Mouse (Mus musculus) hindbrain, embryonic 13.5 days (tissue): ENCODE measurements around the gene Gm17617. TPM values are rescaled to one million over a fixed set of nuclear protein-coding genes. Genes with fewer than 3 reads are reported as not detected.
"Not testable (repeated sequence)": the region's sequence is repeated elsewhere in the genome, so short reads cannot be mapped to it uniquely, and the experiment has no call there.

Experiments used
- ATAC-seq: fragments of 200-750 bp; cut with Nextera tagmentation; 2 replicates; pipeline ENCODE4 v1.8.0; 2017; ENCODE audit warnings: moderate TSS enrichment; ENCODE audit not compliant: low FRiP score
- H3K27ac ChIP-seq: fragments of 300-500 bp; sonication (generic); 2 replicates; pipeline ENCODE4 v1.5.1; 2015; ENCODE audit warnings: inconsistent platforms, mild to moderate bottlenecking, moderate library complexity
- H3K27me3 ChIP-seq: fragments of 300-500 bp; sonication (generic); 2 replicates; pipeline ENCODE4 v1.6.1; 2015; ENCODE audit warnings: mild to moderate bottlenecking, inconsistent platforms
- H3K36me3 ChIP-seq: fragments of 300-500 bp; sonication (generic); 2 replicates; pipeline ENCODE4 v1.6.1; 2015; ENCODE audit warnings: mild to moderate bottlenecking, inconsistent platforms
- H3K4me1 ChIP-seq: fragments of 300-500 bp; sonication (generic); replicated peaks from 2 replicates; pipeline ENCODE4 v1.6.1; 2015; ENCODE audit warnings: inconsistent platforms
- H3K4me2 ChIP-seq: fragments of 300-500 bp; sonication (generic); 2 replicates; pipeline ENCODE4 v1.6.1; 2015; ENCODE audit warnings: inconsistent platforms, mild to moderate bottlenecking, moderate library complexity
- H3K4me3 ChIP-seq: fragments of 300-500 bp; sonication (generic); 2 replicates; pipeline ENCODE4 v1.5.1; 2015; ENCODE audit warnings: mild to moderate bottlenecking, inconsistent platforms
- H3K9ac ChIP-seq: fragments of 300-500 bp; sonication (generic); 2 replicates; pipeline ENCODE4 v1.6.1; 2015; ENCODE audit warnings: mild to moderate bottlenecking, inconsistent platforms
- H3K9me3 ChIP-seq: fragments of 300-500 bp; sonication (generic); 2 replicates; pipeline ENCODE4 v1.6.1; 2016; ENCODE audit warnings: inconsistent platforms
- WGBS: fragments of 180-500 bp; shearing (Covaris S2); methylation state at CpG from one replicate; pipeline ENCODE4 v1.1.7; 2015; 5-methylcytosine and 5-hydroxymethylcytosine counted together
- polyA plus RNA-seq: library from polyadenylated mRNA; unstranded; fragments of >200 nt; fragmentation: Nextera tagmentation; extraction: Ambion mirVana; gene quantifications from 2 replicates; pipeline ENCODE4 v1.2.1, GENCODE M21; 2015

Gm17617 gene
- polyA plus RNA-seq, 1 experiment from 2014 or later, result not detected

DNA sequence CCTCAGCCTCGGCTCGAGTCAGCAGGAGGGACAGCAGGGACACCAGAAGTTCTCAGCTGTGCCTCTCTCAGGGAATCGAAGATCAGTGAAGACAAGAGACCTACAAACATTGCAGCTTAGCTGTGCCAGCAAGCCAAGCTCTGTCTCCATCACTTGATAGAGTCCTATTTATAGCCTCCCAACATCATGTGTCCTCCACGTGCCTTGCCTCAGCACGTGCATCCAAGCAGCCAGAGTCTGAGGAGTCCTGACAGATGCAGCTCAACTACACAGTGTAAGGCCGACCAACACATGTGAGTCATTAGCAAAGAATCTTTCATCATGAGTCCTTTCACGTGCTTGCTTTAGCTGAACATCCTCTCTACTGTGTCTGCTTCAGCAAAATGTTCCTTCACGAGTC lies 25.7 kb downstream of the Gm17617 start:
- Histone ChIP-seq H3K9me3 (no peaks in the 10 kb centered on the region), H3K4me1 (peaks cover 13% of the 10 kb centered on the region), H3K4me3 (no peak overlapping the region), H3K36me3 (peaks cover 19% of the 10 kb centered on the region), H3K4me2 (no peak overlapping the region), H3K27me3 (no peaks in the 10 kb centered on the region), H3K9ac (no peak overlapping the region), H3K27ac (no peak overlapping the region)
- WGBS, result 91% methylated on average over 8 of the region's 8 CpGs
- no peak for ATAC-seq

DNA sequence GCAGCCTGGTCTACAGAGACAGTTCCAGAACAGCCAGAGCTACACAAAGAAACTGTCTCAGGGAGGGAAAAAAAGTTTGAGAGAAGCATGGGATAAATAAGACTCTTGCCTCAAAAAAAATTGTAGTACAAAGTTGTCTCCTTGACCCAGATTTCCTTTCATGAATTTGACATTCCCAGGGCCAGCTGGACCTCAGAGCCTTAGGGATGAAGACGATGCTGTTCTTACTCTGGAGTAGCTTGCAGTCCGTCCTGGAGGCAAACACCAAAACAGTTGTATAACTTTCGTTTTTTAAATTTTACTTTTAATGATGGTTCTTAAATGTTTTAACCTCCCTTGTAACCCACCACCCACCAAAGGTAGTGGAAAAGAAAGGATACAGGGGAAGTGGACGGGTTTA lies 26.2 kb downstream of the Gm17617 start:
- peaks cover 13% of the 10 kb centered on the region for H3K4me1 ChIP-seq
- ATAC-seq, result no peak
- H3K9ac ChIP-seq, result no peak overlapping the region
- H3K27me3 ChIP-seq, result no peaks in the 10 kb centered on the region
- H3K4me2 ChIP-seq, result no peak overlapping the region
- H3K27ac ChIP-seq, result no peak overlapping the region
- H3K4me3 ChIP-seq, result no peak overlapping the region
- no peaks in the 10 kb centered on the region for H3K9me3 ChIP-seq
- WGBS, result 93% methylated on average over 4 of the region's 4 CpGs
- H3K36me3 ChIP-seq, result peaks cover 16% of the 10 kb centered on the region

DNA sequence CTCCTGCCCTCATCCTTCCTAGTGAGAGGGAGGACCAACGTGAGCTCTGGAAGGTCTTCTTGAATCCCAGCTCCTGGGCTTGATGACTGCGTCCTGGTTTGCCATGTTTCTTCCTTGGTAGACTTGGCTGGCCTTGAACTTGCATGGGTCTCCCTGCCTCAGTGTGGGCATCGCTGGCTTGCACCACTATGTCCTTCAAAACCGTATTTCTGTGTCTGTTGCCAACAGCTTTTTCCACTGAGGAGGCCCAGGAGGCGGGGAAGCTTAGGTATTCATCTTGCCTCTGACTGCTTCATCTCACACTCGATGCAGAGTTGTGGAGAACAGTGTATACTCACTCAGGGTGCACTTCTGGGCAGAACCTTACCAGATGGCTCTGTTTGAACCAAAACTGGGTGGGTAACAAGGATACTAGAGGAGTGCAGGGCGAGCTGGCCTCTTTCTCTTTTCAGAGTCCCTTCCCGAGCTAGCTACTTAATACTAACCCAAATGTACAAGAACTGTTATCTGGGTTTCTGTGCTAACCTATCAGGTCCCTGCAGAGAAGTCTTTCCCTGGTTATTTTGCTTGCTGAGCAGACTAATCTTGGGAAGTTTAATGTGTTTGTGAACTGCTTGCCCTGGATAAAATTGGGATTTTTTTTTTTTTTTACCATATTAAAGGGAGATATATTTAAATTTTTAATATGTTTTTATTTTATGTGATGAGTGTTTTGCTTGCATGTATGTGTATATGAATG lies 27.2 kb downstream of the Gm17617 start:
- 21% methylated on average over 8 of the region's 8 CpGs for WGBS
- ATAC-seq, result no peak
- peak overlapping the region; percentile 82 for H3K4me2 ChIP-seq
- H3K27me3 ChIP-seq, result no peaks in the 10 kb centered on the region
- peak overlapping the region; percentile 89; the same call in 1 of the 2 replicates for H3K27ac ChIP-seq
- peak overlapping the region; percentile 84 for H3K4me3 ChIP-seq
- H3K36me3 ChIP-seq, result peaks cover 16% of the 10 kb centered on the region
- H3K9ac ChIP-seq, result peak overlapping the region; percentile 85
- H3K4me1 ChIP-seq, result peaks cover 13% of the 10 kb centered on the region
- no peaks in the 10 kb centered on the region for H3K9me3 ChIP-seq

DNA sequence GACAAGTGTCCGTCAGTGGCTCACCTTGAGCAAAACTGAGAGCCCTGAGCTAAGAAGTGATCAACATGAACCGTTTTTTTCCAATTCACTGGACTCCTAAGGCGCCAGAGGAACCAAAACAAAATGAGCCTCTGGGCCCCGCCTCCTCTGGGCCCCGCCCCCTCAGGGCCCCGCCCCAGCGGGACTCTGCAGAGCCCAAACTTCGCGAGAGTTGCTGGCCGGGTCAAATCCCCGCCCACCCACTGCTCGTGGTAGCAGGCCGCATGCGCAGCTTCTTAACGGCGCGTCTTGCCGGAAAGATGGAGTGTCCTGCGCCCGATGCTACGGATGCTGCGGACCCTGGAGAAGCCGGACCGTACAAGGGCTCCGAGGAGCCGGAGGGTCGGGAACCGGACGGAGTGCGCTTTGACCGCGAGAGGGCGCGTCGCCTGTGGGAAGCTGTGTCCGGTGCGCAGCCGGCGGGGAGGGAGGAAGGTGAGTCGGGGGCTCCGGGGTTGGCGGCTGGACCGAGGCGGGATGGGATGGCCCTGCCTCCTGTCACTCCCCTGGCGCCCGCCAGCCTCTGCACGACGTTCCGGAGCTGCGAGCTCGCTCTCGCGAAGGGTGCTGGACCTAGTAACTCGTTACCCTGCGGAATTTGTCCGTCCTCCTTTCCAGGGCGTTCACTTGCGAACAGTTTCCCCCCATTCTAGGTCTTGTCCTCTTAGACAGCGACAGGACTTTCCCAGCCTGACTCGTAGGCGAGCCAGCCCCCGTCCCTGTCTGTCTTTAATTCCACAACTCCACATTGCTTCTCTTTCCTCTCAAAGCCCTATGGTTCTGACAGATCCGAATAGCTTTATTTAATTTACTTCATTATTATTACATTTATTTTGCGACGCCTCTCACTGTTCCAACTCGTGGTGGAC lies 28.0 kb downstream of the Gm17617 start, which contains the start of gene Zfp346:
Gene Zfp346 (plus strand): TSS at position 267 of the 908 bp plus-strand sequence.
- no peaks in the 10 kb centered on the region for H3K9me3 ChIP-seq
- peak; percentile 90 for ATAC-seq
- peak within 1 kb of the TSS; percentile 82 for H3K4me2 ChIP-seq
- no peaks in the 10 kb centered on the region for H3K27me3 ChIP-seq
- peak within 1 kb of the TSS; percentile 89 for H3K27ac ChIP-seq
- 1% methylated on average over 65 of the region's 66 CpGs for WGBS
- H3K4me1 ChIP-seq, result peaks cover 13% of the 10 kb centered on the region
- H3K36me3 ChIP-seq, result peaks cover 16% of the 10 kb centered on the region
- peak within 1 kb of the TSS; percentile 84 for H3K4me3 ChIP-seq
- peak within 1 kb of the TSS; percentile 85 for H3K9ac ChIP-seq

DNA sequence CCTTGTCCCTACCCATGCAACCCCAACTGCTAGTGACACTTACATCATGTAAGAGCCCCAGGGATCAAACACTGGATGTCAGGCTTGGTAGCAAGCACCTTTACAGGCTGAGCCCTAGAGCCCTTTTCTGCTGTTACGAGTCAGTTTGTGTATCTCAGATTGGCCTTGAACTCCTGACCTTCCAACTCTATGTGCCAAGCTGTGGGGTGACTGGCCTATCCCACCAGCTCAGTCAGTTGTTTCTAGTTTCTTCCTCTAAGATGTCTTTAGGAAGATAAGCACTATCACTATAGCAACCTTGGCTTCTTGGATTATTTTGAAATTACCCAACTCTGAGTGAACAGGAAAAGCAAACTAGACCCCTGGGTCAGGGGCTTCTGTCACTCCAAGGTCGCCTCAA lies 30.0 kb downstream of the Gm17617 start:
- ATAC-seq, result no peak
- Histone ChIP-seq H3K27me3 (no peaks in the 10 kb centered on the region), H3K4me2 (no peak overlapping the region), H3K27ac (no peak overlapping the region), H3K4me3 (no peak overlapping the region), H3K9ac (no peak overlapping the region), H3K4me1 (peaks cover 19% of the 10 kb centered on the region), H3K9me3 (no peaks in the 10 kb centered on the region), H3K36me3 (peaks cover 9% of the 10 kb centered on the region)
- 67% methylated on average over 2 of the region's 2 CpGs for WGBS

DNA sequence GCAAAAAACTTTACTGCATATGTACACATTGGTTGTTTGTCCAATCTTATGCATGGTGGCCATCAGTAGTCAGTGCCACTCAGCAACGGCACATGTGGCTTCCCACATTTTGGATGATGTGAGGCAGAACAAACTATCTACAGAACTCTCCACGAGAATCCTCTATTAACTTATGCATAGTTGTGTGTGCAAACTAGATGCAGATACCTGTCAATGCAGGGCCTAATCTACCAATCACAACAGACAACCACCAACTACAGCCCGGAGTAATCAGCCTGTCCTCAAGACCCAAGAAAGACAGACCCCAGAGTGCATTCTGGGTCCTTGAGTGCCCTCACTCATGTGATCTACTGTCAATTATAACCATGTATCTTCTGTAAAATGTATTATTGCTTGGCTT lies 31.0 kb downstream of the Gm17617 start:
- no peaks in the 10 kb centered on the region for H3K27me3 ChIP-seq
- no peak overlapping the region for H3K27ac ChIP-seq
- H3K4me3 ChIP-seq, result no peak overlapping the region
- no peak overlapping the region for H3K9ac ChIP-seq
- ATAC-seq, result no peak
- H3K4me1 ChIP-seq, result peaks cover 19% of the 10 kb centered on the region
- no peaks in the 10 kb centered on the region for H3K36me3 ChIP-seq
- 94% methylated on average over 3 of the region's 3 CpGs for whole genome bisulfite sequencing
- no peak overlapping the region for H3K4me2 ChIP-seq
- no peaks in the 10 kb centered on the region for H3K9me3 ChIP-seq

DNA sequence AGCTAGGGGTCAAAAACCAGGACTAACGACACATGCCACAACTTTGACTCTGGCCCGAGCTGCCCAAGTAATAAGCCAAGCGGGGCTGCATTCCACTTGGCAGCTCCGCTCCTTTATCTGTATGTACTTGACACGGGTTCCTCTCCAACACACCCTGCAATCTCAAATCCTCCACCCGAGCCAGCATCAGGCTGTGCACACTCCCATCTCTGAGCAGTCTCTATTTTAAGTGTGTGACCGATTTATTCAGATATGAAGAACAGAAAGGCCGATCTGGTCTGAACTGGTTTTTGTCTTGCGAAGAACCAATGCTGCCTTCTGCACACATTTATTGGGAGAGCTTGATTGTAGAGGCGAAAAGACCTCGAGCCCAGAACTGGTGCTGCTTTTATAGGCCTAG lies 31.7 kb downstream of the Gm17617 start:
- H3K36me3 ChIP-seq, result no peaks in the 10 kb centered on the region
- H3K9me3 ChIP-seq, result no peaks in the 10 kb centered on the region
- H3K4me1 ChIP-seq, result peaks cover 16% of the 10 kb centered on the region
- ATAC-seq, result no peak
- no peak overlapping the region for H3K4me3 ChIP-seq
- no peak overlapping the region for H3K9ac ChIP-seq
- no peak overlapping the region for H3K27ac ChIP-seq
- no peak overlapping the region for H3K4me2 ChIP-seq
- H3K27me3 ChIP-seq, result no peaks in the 10 kb centered on the region
- 93% methylated on average over 11 of the region's 11 CpGs for WGBS

DNA sequence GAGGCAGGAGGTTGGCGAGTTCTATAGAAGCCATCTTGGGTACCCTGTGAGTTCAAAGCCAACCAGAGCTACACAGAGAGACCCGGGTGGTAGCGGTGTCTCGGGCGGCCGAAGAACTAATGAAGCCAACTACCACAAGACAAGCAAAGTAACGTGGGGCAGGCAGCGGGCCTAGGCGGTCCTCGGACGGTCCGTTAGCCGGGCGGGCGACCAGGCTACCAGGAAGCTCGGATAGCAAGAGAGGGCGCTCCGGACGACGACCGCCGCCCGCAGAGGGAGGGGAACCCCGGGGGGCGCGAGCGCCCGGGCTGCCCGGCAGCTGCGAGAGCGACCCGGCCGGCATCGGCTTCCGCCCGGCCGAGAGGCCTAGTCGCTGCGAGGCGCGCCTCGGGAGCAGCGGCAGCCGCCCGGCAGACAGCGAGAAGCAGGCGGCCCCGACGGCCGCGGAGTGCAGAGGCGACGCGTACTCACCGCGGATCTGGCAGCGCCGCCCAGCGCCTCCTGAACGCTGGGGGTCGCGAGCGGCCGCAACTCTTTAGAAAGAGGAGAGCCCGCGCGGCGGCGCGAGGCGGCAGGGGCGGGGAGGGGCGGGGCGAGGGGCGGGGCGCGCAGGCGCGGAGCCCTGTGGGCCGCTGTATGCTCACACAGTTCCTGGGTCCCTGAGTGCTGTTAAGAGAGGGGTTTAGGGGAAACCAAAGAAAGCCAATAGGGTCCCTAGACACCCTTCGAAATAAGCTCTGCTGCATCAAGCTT lies 33.4 kb downstream of the Gm17617 start, which contains the start of gene Uimc1:
Gene Uimc1 (minus strand): TSS at position 575 of the 753 bp plus-strand sequence.
- under 1% methylated on average over 70 of the region's 81 CpGs for WGBS

DNA sequence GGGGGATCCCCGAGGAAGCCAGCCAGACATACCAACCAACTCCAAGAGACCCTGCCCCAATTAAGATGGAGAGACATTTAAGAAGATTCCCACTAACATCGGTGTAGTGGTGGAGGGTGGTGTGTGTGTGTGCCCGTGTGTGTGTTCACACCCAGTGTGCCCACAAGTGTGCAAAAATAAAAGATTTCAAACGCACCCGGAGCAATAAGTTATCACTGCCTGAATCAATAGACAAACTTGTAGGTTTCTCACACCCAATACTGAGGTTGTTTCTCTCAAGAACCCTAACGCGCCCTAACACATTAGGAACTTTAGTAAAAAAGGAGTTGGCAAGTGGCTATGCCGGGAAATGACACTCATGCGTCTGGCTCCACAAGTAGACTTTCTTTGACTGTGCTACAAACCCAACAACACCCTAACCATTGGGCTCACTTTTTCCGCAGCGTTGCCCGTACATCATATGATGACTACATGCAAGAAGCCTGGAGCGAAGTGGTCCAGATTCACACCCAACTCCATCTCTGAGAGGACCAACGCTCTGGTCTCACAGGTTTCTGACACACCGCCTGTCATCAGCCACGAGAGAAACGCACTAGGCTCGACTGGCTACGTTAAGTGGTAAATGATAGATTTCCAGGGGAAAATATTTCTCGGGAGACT lies 34.2 kb downstream of the Gm17617 start:
- peak overlapping the region; percentile 93 for H3K9ac ChIP-seq
- no peak for ATAC-seq
- 36% methylated on average over 20 of the region's 20 CpGs for WGBS
- no peaks in the 10 kb centered on the region for H3K27me3 ChIP-seq
- H3K36me3 ChIP-seq, result no peaks in the 10 kb centered on the region
- H3K9me3 ChIP-seq, result no peaks in the 10 kb centered on the region
- H3K4me1 ChIP-seq, result peaks cover 6% of the 10 kb centered on the region
- H3K4me2 ChIP-seq, result peak overlapping the region; percentile 62
- H3K27ac ChIP-seq, result peak overlapping the region; percentile 94
- H3K4me3 ChIP-seq, result peak overlapping the region; percentile 78

More for the DNA sequence above, 33.4 kb downstream of the Gm17617 start, which contains the start of gene Uimc1:
- Histone ChIP-seq H3K4me3 (peak within 1 kb of the TSS; percentile 78), H3K9ac (peak within 1 kb of the TSS; percentile 93), H3K4me1 (peaks cover 6% of the 10 kb centered on the region), H3K36me3 (no peaks in the 10 kb centered on the region), H3K27ac (peak within 1 kb of the TSS; percentile 94), H3K27me3 (no peaks in the 10 kb centered on the region), H3K4me2 (peak within 1 kb of the TSS; percentile 62), H3K9me3 (no peaks in the 10 kb centered on the region)
- ATAC-seq, result peak; percentile 93

DNA sequence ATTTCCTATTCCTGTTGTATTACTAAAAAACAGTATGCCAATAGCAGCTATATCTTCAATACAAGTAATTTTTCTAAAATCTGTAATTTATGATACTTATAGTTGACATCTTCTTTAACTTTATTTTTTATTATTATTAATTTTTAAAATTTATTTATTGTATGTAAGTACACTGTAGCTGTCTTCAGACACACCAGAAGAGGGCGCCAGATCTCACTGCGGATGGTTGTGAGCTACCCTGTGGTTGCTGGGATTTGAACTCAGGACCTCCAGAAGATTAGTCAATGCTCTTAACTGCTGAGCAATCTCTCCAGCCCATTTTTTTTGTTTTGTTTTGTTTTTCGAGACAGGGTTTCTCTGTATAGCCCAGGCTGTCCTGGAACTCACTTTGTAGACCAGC lies 35.5 kb downstream of the Gm17617 start:
- WGBS, result 90% methylated on average over 3 of the region's 3 CpGs
- H3K27me3 ChIP-seq, H3K4me2 ChIP-seq, H3K9me3 ChIP-seq, H3K9ac ChIP-seq, H3K27ac ChIP-seq, H3K4me3 ChIP-seq, H3K36me3 ChIP-seq, H3K4me1 ChIP-seq, ATAC-seq: not testable (repeated sequence)

DNA sequence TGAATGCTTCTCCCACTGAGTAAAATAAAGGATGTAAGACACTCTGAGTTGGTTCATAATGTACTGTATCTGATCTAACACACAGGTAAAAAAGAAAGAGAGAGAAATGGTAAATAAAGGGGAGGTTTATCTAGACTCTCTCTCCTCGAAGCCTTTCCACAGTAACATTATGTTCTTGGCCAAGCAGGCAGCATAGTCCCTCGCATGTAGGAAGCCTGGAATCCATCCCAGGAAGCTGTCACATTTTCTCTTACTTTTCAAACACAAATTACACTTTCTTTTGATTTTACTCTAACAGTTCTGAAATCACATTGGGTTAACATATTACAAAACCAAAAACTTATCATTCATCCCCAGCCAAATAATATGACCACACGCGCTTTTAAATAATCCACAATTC lies 40.8 kb downstream of the Gm17617 start:
- Histone ChIP-seq H3K36me3 (peaks cover 8% of the 10 kb centered on the region), H3K27me3 (no peaks in the 10 kb centered on the region), H3K9ac (no peak overlapping the region), H3K4me1 (no peaks in the 10 kb centered on the region), H3K4me2 (no peak overlapping the region), H3K27ac (no peak overlapping the region), H3K4me3 (no peak overlapping the region), H3K9me3 (no peaks in the 10 kb centered on the region)
- 92% methylated on average over 4 of the region's 4 CpGs for WGBS
- ATAC-seq, result no peak
